Mouse (Mus musculus) pancreas, adult 10 weeks (tissue): ENCODE data around the gene Olfr849. TPM values are rescaled to one million over a fixed set of nuclear protein-coding genes. Genes with fewer than 3 reads are reported as not detected.

Experiments used
- polyA plus RNA-seq: library from polyadenylated mRNA; stranded (reverse); fragments of 350-450 nt; fragmentation: Illumina TruSeq; extraction: RNeasy Lipid Tissue Mini Kit (QIAGEN cat#74804); gene quantifications from one replicate; pipeline ENCODE4 v1.2.3, GENCODE M21; 2015; ENCODE audit warnings: low read depth, low replicate concordance; ENCODE audit not compliant: insufficient read depth

Olfr849 gene
- polyA plus RNA-seq, result not detected

DNA sequence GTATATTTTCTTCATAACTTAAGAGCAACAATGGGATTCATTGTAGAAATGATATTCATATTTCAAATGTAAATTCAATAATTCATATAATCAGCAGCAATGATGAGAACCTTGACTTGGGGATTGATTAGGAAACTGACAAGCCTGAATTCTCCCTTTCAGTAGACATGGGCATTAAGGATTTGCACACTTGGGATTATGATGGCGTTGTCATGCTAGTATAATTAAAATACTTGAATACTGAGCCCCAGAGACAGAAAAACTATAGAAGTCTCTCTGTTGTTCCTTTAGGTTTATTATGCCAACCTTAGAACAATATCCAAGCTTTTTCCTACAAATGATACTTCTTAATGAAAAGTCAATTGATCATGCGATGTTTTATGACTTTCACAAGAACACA is at the start of gene Olfr849:
Olfr849 (plus strand) TSS at position 301 of the 400 bp plus-strand sequence.

DNA sequence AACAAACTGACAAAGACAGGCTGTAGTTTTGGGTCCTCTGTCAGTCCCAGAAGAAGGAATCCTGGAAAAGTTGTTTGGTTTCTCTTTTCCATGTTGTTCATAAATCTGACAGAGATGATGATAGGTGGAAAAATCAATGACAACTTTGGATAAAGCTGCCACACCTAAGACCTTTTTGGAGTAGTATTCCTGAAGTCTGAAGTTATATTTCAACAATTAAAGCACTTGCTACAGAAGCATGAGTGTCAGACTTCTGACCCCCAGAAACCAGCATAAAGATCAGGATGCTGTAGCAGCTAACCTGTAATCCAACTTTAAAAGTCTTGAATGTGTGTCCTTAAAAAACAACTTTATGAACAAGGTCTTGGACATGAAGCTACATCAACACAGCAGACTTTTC is 38.1 kb downstream of the Olfr849 start, which contains the start of gene Olfr850:
Olfr850 (minus strand) TSS at position 101 of the 400 bp plus-strand sequence.

GRCm38 (mm10) chr9:19492995-19493394 is 52.9 kb downstream of the Olfr849 start, which contains the start of gene Olfr851:
Gene Olfr851, plus strand, starts transcription at chr9:19493295.

Other genes with a start within 250 kb of the Olfr849 start
- gene Olfr843, start 188.3 kb upstream of the Olfr849 start, polyA plus RNA-seq, result not detected
- not detected for gene Olfr844, start 123.9 kb upstream of the Olfr849 start, polyA plus RNA-seq
- not detected for gene Olfr845, start 103.8 kb upstream of the Olfr849 start, polyA plus RNA-seq
- gene Olfr846, start 76.3 kb upstream of the Olfr849 start, polyA plus RNA-seq, result not detected
- gene Olfr847, start 61.6 kb upstream of the Olfr849 start, polyA plus RNA-seq, result not detected
- gene Olfr850, start 38.0 kb downstream of the Olfr849 start, polyA plus RNA-seq, result not detected
- not detected for gene Olfr851, start 53.0 kb downstream of the Olfr849 start, polyA plus RNA-seq
- gene Olfr853, start 100.8 kb downstream of the Olfr849 start, polyA plus RNA-seq, result not detected
- not detected for gene Olfr854, start 127.1 kb downstream of the Olfr849 start, polyA plus RNA-seq
- not detected for gene Olfr855, start 142.4 kb downstream of the Olfr849 start, polyA plus RNA-seq
- 3.8 TPM for gene Zfp317, start 181.8 kb downstream of the Olfr849 start, polyA plus RNA-seq